ENCODE assay signal across 28 mouse cellular contexts in the genomic region with DNA sequence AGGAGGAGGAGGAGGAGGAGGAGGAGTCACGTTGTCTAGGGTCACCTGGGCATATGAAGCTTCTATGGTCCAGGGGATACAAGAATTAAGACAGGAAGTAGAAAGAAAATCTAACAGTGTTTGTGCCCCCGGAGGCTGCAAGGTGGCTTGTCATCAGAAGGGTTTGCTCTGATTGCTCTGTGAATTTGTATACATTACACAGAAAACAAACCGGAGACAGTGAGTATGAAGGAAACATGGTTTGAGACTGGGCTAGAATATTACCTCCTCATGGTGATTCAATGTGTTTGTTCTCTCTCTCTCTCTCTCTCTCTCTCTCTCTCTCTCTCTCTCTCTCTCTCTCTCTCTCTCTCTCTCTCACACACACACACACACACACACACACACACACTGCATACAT. TPM values are rescaled to one million over a fixed set of nuclear protein-coding genes. Genes with fewer than 3 reads are reported as not detected.
DNase-seq lines count a peak whose midpoint lies in the region; ATAC-seq and TF ChIP-seq lines count a peak whose summit lies in the region.
"Had no signal": no experiment of that assay in that cellular context is flagged by ENCODE, and none has a peak within 500 bp of the region (broad histone marks: within the 10 kb centered on the region; RNA-seq: fewer than 3 reads in every experiment).

No protein-coding gene starts in this region.

- WGBS in liver, embryonic 14.5 days (ENCODE audit: insufficient replicate concordance) = 52% methylated on average over 3 of the region's 3 CpGs
- WGBS in liver, embryonic 11.5 days = 84% methylated on average over 3 of the region's 3 CpGs
- WGBS in liver, postnatal 0 days (ENCODE audit: insufficient replicate concordance) = 48% methylated on average over 3 of the region's 3 CpGs

- H3K4me3 ChIP-seq in liver, embryonic 14.5 days (ENCODE audit: insufficient read depth in 1 of 2, low read depth in 2 of 2, low read length in 2 of 2) = no peak overlapping the region
- no peak overlapping the region for H3K4me3 ChIP-seq in liver, embryonic 11.5 days (ENCODE audit: low read depth, low read length)
- peak overlapping the region; percentile 60 to 86 (median 66) for H3K4me3 ChIP-seq in CH12.LX (replicated peaks in 1 of 3; ENCODE audit: low read depth in 2 of 3, low read length in 2 of 3, poor library complexity in 1 of 3)
- peak overlapping the region; percentile 31 for H3K4me3 ChIP-seq in liver, postnatal 0 days (ENCODE audit: low read depth, low read length)
- H3K4me3 ChIP-seq: embryonic facial prominence, embryonic 13.5 days; erythroblast, embryonic 14.5 days; forebrain, embryonic 12.5 days; heart, embryonic 15.5 days; hindbrain, embryonic 15.5 days; midbrain, embryonic 15.5 days; myocyte; neural tube, embryonic 15.5 days had no signal

- intact Hi-C loops in left cerebral cortex, postnatal 14 days (cut with DNase I) = no loop called here

- TF ChIP-seq POLR2A in CH12.LX (IDR thresholded peaks at IDR 0.05; ENCODE audit: low read depth, low read length) = no peak

- TF ChIP-seq EP300 in liver, embryonic 14.5 days (IDR thresholded peaks at IDR 0.05; ENCODE audit: low read depth) = no peak
- TF ChIP-seq EP300 in CH12.LX (IDR thresholded peaks at IDR 0.05; ENCODE audit: low read length) = no peak
- no peak for TF ChIP-seq EP300 in liver, postnatal 0 days (IDR thresholded peaks at IDR 0.05; ENCODE audit: low read depth)

- H3K36me3 ChIP-seq in liver, embryonic 14.5 days (replicated peaks; ENCODE audit: control insufficient read depth, insufficient read depth, low read depth) = no peaks in the 10 kb centered on the region
- no peaks in the 10 kb centered on the region for H3K36me3 ChIP-seq in liver, embryonic 11.5 days (ENCODE audit: control insufficient read depth, insufficient read depth, low read length)
- H3K36me3 ChIP-seq in CH12.LX (replicated peaks in 1 of 2; ENCODE audit: control insufficient read depth in 1 of 2, insufficient read depth in 1 of 2, low read length in 1 of 2) = peaks cover 18 to 35% of the 10 kb centered on the region in 2 experiments
- no peaks in the 10 kb centered on the region for H3K36me3 ChIP-seq in liver, postnatal 0 days (replicated peaks; ENCODE audit: insufficient read depth, low read length)
- H3K36me3 ChIP-seq: embryonic facial prominence, embryonic 13.5 days; forebrain, embryonic 12.5 days; heart, embryonic 15.5 days; hindbrain, embryonic 15.5 days; midbrain, embryonic 15.5 days; neural tube, embryonic 15.5 days had no signal

- peaks cover 6% of the 10 kb centered on the region; the same call in 1 of the 2 replicates for H3K79me2 ChIP-seq in CH12.LX (replicated peaks; ENCODE audit: control insufficient read depth, extremely low read depth, insufficient read depth, poor library complexity, severe bottlenecking)

- no peaks in the 10 kb centered on the region for H3K27me3 ChIP-seq in liver, embryonic 14.5 days (ENCODE audit: control insufficient read depth, insufficient read depth, low read length)
- no peaks in the 10 kb centered on the region for H3K27me3 ChIP-seq in liver, embryonic 11.5 days (replicated peaks; ENCODE audit: control insufficient read depth, insufficient read depth, low read length)
- H3K27me3 ChIP-seq in CH12.LX (replicated peaks) = no peaks in the 10 kb centered on the region
- H3K27me3 ChIP-seq in liver, postnatal 0 days (ENCODE audit: insufficient read depth, low read length) = no peaks in the 10 kb centered on the region
- H3K27me3 ChIP-seq: embryonic facial prominence, embryonic 13.5 days; forebrain, embryonic 12.5 days; heart, embryonic 15.5 days; hindbrain, embryonic 15.5 days; midbrain, embryonic 15.5 days; neural tube, embryonic 15.5 days had no signal

- no peak overlapping the region for H3K9ac ChIP-seq in liver, embryonic 14.5 days (replicated peaks)
- no peak overlapping the region for H3K9ac ChIP-seq in liver, embryonic 11.5 days (ENCODE audit: low read depth, low read length)
- H3K9ac ChIP-seq in CH12.LX (ENCODE audit: insufficient read depth, low read depth) = peak overlapping the region; percentile 87
- no peak overlapping the region for H3K9ac ChIP-seq in liver, postnatal 0 days (replicated peaks)
- H3K9ac ChIP-seq: embryonic facial prominence, embryonic 13.5 days; forebrain, embryonic 12.5 days; heart, embryonic 15.5 days; hindbrain, embryonic 15.5 days; lung, embryonic 14.5 days; midbrain, embryonic 15.5 days; neural tube, embryonic 15.5 days had no signal

- H3K4me1 ChIP-seq in liver, embryonic 14.5 days (replicated peaks; ENCODE audit: control insufficient read depth in 2 of 2, insufficient read depth in 2 of 2, low read length in 1 of 2) = no peaks in the 10 kb centered on the region
- no peaks in the 10 kb centered on the region for H3K4me1 ChIP-seq in liver, embryonic 11.5 days (replicated peaks; ENCODE audit: control insufficient read depth, insufficient read depth, low read length)
- H3K4me1 ChIP-seq in CH12.LX (ENCODE audit: control insufficient read depth in 1 of 2, insufficient read depth in 2 of 2) = peaks cover 2 to 70% of the 10 kb centered on the region in 2 experiments; a peak in 2 of 4 replicates
- H3K4me1 ChIP-seq in liver, postnatal 0 days (ENCODE audit: insufficient read depth) = no peaks in the 10 kb centered on the region
- H3K4me1 ChIP-seq: embryonic facial prominence, embryonic 13.5 days; forebrain, embryonic 12.5 days; heart, embryonic 15.5 days; hindbrain, embryonic 15.5 days; midbrain, embryonic 15.5 days; neural tube, embryonic 15.5 days had no signal

- H3K4me2 ChIP-seq in liver, embryonic 14.5 days (ENCODE audit: low read depth) = peak overlapping the region; percentile 29; the same call in 1 of the 2 replicates
- no peak overlapping the region for H3K4me2 ChIP-seq in liver, embryonic 11.5 days
- H3K4me2 ChIP-seq in CH12.LX (ENCODE audit: insufficient read depth, low read depth, poor library complexity, severe bottlenecking) = peak overlapping the region; percentile 60; the same call in 1 of the 2 replicates
- peak overlapping the region; percentile 57 for H3K4me2 ChIP-seq in liver, postnatal 0 days (ENCODE audit: low read depth, low read length)
- H3K4me2 ChIP-seq: embryonic facial prominence, embryonic 13.5 days; forebrain, embryonic 12.5 days; heart, embryonic 15.5 days; hindbrain, embryonic 15.5 days; lung, embryonic 14.5 days; midbrain, embryonic 15.5 days; neural tube, embryonic 15.5 days had no signal

- H3K9me3 ChIP-seq in liver, embryonic 14.5 days (ENCODE audit: control insufficient read depth, low read length) = no peaks in the 10 kb centered on the region
- H3K9me3 ChIP-seq in liver, embryonic 11.5 days (ENCODE audit: control insufficient read depth, low read length) = no peaks in the 10 kb centered on the region
- H3K9me3 ChIP-seq in CH12.LX (replicated peaks; ENCODE audit: low read length) = no peaks in the 10 kb centered on the region
- no peaks in the 10 kb centered on the region for H3K9me3 ChIP-seq in liver, postnatal 0 days (ENCODE audit: low read length)
- H3K9me3 ChIP-seq: embryonic facial prominence, embryonic 13.5 days; forebrain, embryonic 12.5 days; heart, embryonic 15.5 days; hindbrain, embryonic 15.5 days; midbrain, embryonic 15.5 days; neural tube, embryonic 15.5 days had no signal

- no peak for TF ChIP-seq CTCF in liver, embryonic 14.5 days (IDR thresholded peaks at IDR 0.05; ENCODE audit: low read depth)
- no peak for TF ChIP-seq CTCF in CH12.LX (conservative IDR thresholded peaks at IDR 0.05 in 1 of 2, IDR thresholded peaks at IDR 0.05 in 1 of 2; ENCODE audit: low read depth in 2 of 2, low read length in 2 of 2)
- TF ChIP-seq CTCF in liver, postnatal 0 days (IDR thresholded peaks at IDR 0.05; ENCODE audit: low read depth) = no peak

- no peak overlapping the region for H3K27ac ChIP-seq in liver, embryonic 14.5 days
- H3K27ac ChIP-seq in liver, embryonic 11.5 days (ENCODE audit: low read depth, low read length) = no peak overlapping the region
- no peak overlapping the region for H3K27ac ChIP-seq in CH12.LX (ENCODE audit: insufficient read depth, low read depth)
- H3K27ac ChIP-seq in liver, postnatal 0 days (ENCODE audit: low read depth) = no peak overlapping the region
- H3K27ac ChIP-seq: embryonic facial prominence, embryonic 13.5 days; forebrain, embryonic 12.5 days; heart, embryonic 15.5 days; hindbrain, embryonic 15.5 days; midbrain, embryonic 15.5 days; neural tube, embryonic 15.5 days had no signal

- no peak for ATAC-seq in liver, embryonic 14.5 days (ENCODE audit: insufficient read depth)
- ATAC-seq in liver, embryonic 11.5 days (replicated peaks; ENCODE audit: low FRiP score) = no peak
- ATAC-seq in liver, postnatal 0 days = no peak
- ATAC-seq: intestine, postnatal 0 days; midbrain, embryonic 15.5 days had no signal

- dilution Hi-C loops in CH12.LX (cut with MboI; ENCODE audit: extremely low pct_ligation_motif_present, extremely low pct_unique_long_range_greater_than_20kb, low sequenced_read_pairs) = no loop called here

- no peak for DNase-seq in liver, embryonic 14.5 days (ENCODE audit: low read depth in 3 of 3, low spot score in 3 of 3)
- no peak for DNase-seq in liver, embryonic 11.5 days (ENCODE audit: low spot score)
- peak; percentile 25 to 26 for DNase-seq in B cell, adult 2 months
- DNase-seq in CH12.LX (ENCODE audit: extremely low read depth) = peak; percentile 29
- DNase-seq in liver, postnatal 0 days = no peak
- no peak for DNase-seq in left cerebral cortex, postnatal 14 days (ENCODE audit: low spot score in 2 of 2)
- no peak for DNase-seq in frontal cortex, postnatal 14 days (ENCODE audit: low spot score in 2 of 2)
- DNase-seq in cerebellum, adult 11-12 months = no peak
- DNase-seq: cerebellum, adult 2 months; cerebellum, postnatal 25 days; gastrocnemius, postnatal 36 days; kidney, postnatal 36 days had no signal

- in situ Hi-C loops in CH12.LX (cut with MboI; ENCODE audit: low pct_ligation_motif_present, low pct_unique_long_range_greater_than_20kb, low sequenced_read_pairs) = loop anchor here (5.0 kb wide), 1 partner anchor 51 kb away; no protein-coding TSS in a partner anchor

- no peak for TF ChIP-seq RAD21 in CH12.LX (IDR thresholded peaks at IDR 0.05; ENCODE audit: low read depth, low read length)

RNA-seq across cellular contexts. Expression of a gene that starts 0.6 kb away (rescaled TPM):
- polyA plus RNA-seq in liver, embryonic 14.5 days (2012; rRNA removed) = 1.0 and 1.2 TPM in 2 replicates
- 0.18 and 0.20 TPM in 2 replicates for polyA plus RNA-seq in liver, embryonic 14.5 days (2014; fragmentation: Nextera tagmentation; extraction: Ambion mirVana)
- 0.12 and 0.30 TPM in 2 replicates for polyA plus RNA-seq in liver, embryonic 11.5 days (2014; fragmentation: Nextera tagmentation; extraction: Ambion mirVana)
- total RNA-seq in CH12.LX (2012; rRNA removed) (43.6 and 46.7 TPM in 2 replicates), CH12.LX (2014; rRNA removed) (53.6 and 57.8 TPM in 2 replicates)
- polyA plus RNA-seq in CH12.LX (2012; ENCODE audit: insufficient read length, low read depth) = 68.6 and 74.4 TPM in 2 replicates
- 1.4 and 2.2 TPM in 2 replicates for polyA plus RNA-seq in liver, postnatal 0 days (2015; fragmentation: Nextera tagmentation; extraction: Ambion mirVana)
- total RNA-seq in left cerebral cortex, postnatal 14 days (2021) = not detected
- total RNA-seq: left cerebral cortex, adult 18-20 months; left cerebral cortex, postnatal 36 days had no signal
- polyA plus RNA-seq: C2C12; forebrain, embryonic 12.5 days; kidney, embryonic 14.5 days; myocyte had no signal

RNA-seq across cellular contexts. Expression of a gene that starts 46.2 kb away (rescaled TPM):
- polyA plus RNA-seq in liver, embryonic 14.5 days (2012; rRNA removed) = 0.03 and 0.04 TPM in 2 replicates
- polyA plus RNA-seq in liver, embryonic 14.5 days (2014; fragmentation: Nextera tagmentation; extraction: Ambion mirVana) = 0.17 and 0.25 TPM in 2 replicates
- not detected in 2 replicates for polyA plus RNA-seq in liver, embryonic 11.5 days (2014; fragmentation: Nextera tagmentation; extraction: Ambion mirVana)
- total RNA-seq in CH12.LX (2012; rRNA removed) = 6.8 and 10.5 TPM in 2 replicates
- 15.4 and 15.8 TPM in 2 replicates for total RNA-seq in CH12.LX (2014; rRNA removed)
- 9.5 and 10.6 TPM in 2 replicates for polyA plus RNA-seq in CH12.LX (2012; ENCODE audit: insufficient read length, low read depth)
- polyA plus RNA-seq in liver, postnatal 0 days (2015; fragmentation: Nextera tagmentation; extraction: Ambion mirVana) = 5.7 and 6.1 TPM in 2 replicates
- under 1 TPM in 1 of 2 experiments, not detected in 1; 0.11 TPM for total RNA-seq in left cerebral cortex, postnatal 14 days (2021)
- total RNA-seq: ES-E14; gastrocnemius, adult 18-20 months; left cerebral cortex, adult 18-20 months; left cerebral cortex, postnatal 36 days had no signal
- polyA plus RNA-seq: C2C12; embryonic facial prominence, embryonic 13.5 days; erythroblast, embryonic 14.5 days; forebrain, embryonic 12.5 days; hindbrain, embryonic 15.5 days; kidney, embryonic 14.5 days; lung, embryonic 14.5 days; midbrain, embryonic 15.5 days; myocyte had no signal

RNA-seq across cellular contexts. Expression of a gene that starts 47.7 kb away (rescaled TPM):
- polyA plus RNA-seq in liver, embryonic 14.5 days (2012; rRNA removed) = 0.09 and 0.12 TPM in 2 replicates
- polyA plus RNA-seq in liver, embryonic 14.5 days (2014; fragmentation: Nextera tagmentation; extraction: Ambion mirVana) = 0.22 and 0.24 TPM in 2 replicates
- polyA plus RNA-seq in liver, embryonic 11.5 days (2014; fragmentation: Nextera tagmentation; extraction: Ambion mirVana) = 0.63 and 0.82 TPM in 2 replicates
- total RNA-seq in CH12.LX (2012; rRNA removed) (0.21 and 0.34 TPM in 2 replicates), CH12.LX (2014; rRNA removed) (0.45 and 0.64 TPM in 2 replicates)
- 0.41 and 0.74 TPM in 2 replicates for polyA plus RNA-seq in CH12.LX (2012; ENCODE audit: insufficient read length, low read depth)
- polyA plus RNA-seq in liver, postnatal 0 days (2015; fragmentation: Nextera tagmentation; extraction: Ambion mirVana) = 0.85 and 1.1 TPM in 2 replicates
- total RNA-seq in left cerebral cortex, postnatal 14 days (2021) = not detected
- total RNA-seq: ES-E14; gastrocnemius, postnatal 36 days; left cerebral cortex, postnatal 36 days had no signal
- polyA plus RNA-seq: C2C12; cerebellum, adult 2 months; embryonic facial prominence, embryonic 13.5 days; erythroblast, embryonic 14.5 days; forebrain, embryonic 12.5 days; hindbrain, embryonic 15.5 days; kidney, embryonic 14.5 days; lung, embryonic 14.5 days; midbrain, embryonic 15.5 days had no signal

Comparison
In these comparisons a context has a peak if more than half of its experiments do, and no peak if none do; other contexts are left out.
1. H3K4me3 ChIP-seq: peak in CH12.LX (3 of 3) and liver, postnatal 0 days (single experiment); none in liver, embryonic 14.5 days (0 of 2) and liver, embryonic 11.5 days (single experiment).
2. DNase-seq: peak in B cell, adult 2 months (2 of 2) and CH12.LX (single experiment); none in liver, embryonic 14.5 days (0 of 3), liver, embryonic 11.5 days (single experiment), liver, postnatal 0 days (single experiment), left cerebral cortex, postnatal 14 days (0 of 2), frontal cortex, postnatal 14 days (0 of 2) and cerebellum, adult 11-12 months (single experiment).
3. RNA of a gene that starts 0.6 kb away (polyA plus RNA-seq): 68.6 to 74.4 TPM in CH12.LX; 1.4 to 2.2 TPM in liver, postnatal 0 days, 0.18 to 1.2 TPM in liver, embryonic 14.5 days and 0.12 to 0.30 TPM in liver, embryonic 11.5 days; every median in the first group is over 10 times any median in the second.